19 mouse cellular contexts compared by ENCODE assay signal in the genomic region with DNA sequence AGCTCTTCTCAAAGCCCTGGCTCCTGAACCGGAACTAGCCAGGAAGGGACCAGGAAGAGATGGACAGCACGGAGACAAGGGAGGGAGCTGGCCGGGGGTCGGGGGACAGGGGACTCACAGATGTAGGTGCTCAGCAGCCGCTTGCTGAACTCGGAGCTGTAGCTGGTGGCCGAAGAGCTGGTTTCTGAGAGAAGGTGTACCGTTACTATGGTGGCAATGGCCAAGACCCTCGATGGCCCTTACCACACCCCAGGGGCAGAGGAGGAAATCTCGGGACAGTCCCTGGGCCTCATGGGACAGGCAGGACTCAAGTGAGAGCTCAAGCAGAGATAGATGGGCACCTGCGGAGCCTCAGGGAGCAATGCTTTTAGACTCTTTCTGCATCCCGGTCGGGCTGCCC. TPM values are rescaled to one million over a fixed set of nuclear protein-coding genes. Genes with fewer than 3 reads are reported as not detected.
A peak's percentile ranks its signal among the peaks of the same experiment; 100 is the strongest.
DNase-seq lines count a peak whose midpoint lies in the region; ATAC-seq and TF ChIP-seq lines count a peak whose summit lies in the region.
"Had no signal": no experiment of that assay in that cellular context is flagged by ENCODE, and none has a peak within 500 bp of the region (broad histone marks: within the 10 kb centered on the region; RNA-seq: fewer than 3 reads in every experiment).

No protein-coding gene starts in this region.

- H3K36me3 ChIP-seq in liver, embryonic 11.5 days (ENCODE audit: control insufficient read depth, insufficient read depth, low read length), result peaks cover 8% of the 10 kb centered on the region
- H3K36me3 ChIP-seq in liver, postnatal 0 days (replicated peaks; ENCODE audit: insufficient read depth, low read length), result peaks cover 33% of the 10 kb centered on the region

- H3K9ac ChIP-seq in liver, embryonic 11.5 days (ENCODE audit: low read depth, low read length), result no peak overlapping the region
- no peak overlapping the region for H3K9ac ChIP-seq in liver, postnatal 0 days (replicated peaks)

- peak; percentile 77 for DNase-seq in heart, adult 11 months
- DNase-seq in heart, adult 9 months (ENCODE audit: low spot score in 2 of 2), result no peak
- DNase-seq in liver, embryonic 11.5 days (ENCODE audit: low spot score), result no peak
- no peak for DNase-seq in liver, postnatal 0 days
- DNase-seq: adrenal gland, adult 2 months; adrenal gland, adult 8-10 months; adrenal gland, postnatal 10 days; adrenal gland, postnatal 14 days; adrenal gland, postnatal 25 days; adrenal gland, postnatal 36 days; B cell, adult 2 months; cerebellum, adult 11 months; cerebellum, adult 11-12 months; cerebellum, adult 18-20 months had no signal

- peak overlapping the region; percentile 32; the same call in 1 of the 2 replicates for H3K27ac ChIP-seq in liver, embryonic 11.5 days (ENCODE audit: low read depth, low read length)
- no peak overlapping the region for H3K27ac ChIP-seq in liver, postnatal 0 days (ENCODE audit: low read depth)

- H3K4me3 ChIP-seq in liver, embryonic 11.5 days (ENCODE audit: low read depth, low read length), result no peak overlapping the region
- H3K4me3 ChIP-seq in liver, postnatal 0 days (ENCODE audit: low read depth, low read length), result no peak overlapping the region

- WGBS in liver, embryonic 11.5 days, result 91% methylated on average over 13 of the region's 13 CpGs
- 85% methylated on average over 13 of the region's 13 CpGs for WGBS in liver, postnatal 0 days (ENCODE audit: insufficient replicate concordance)

- no peak for ATAC-seq in liver, embryonic 11.5 days (replicated peaks; ENCODE audit: low FRiP score)
- ATAC-seq in liver, postnatal 0 days, result no peak
- ATAC-seq: activated CD4-positive, CD25-positive, alpha-beta regulatory T cell, adult 4 months; CD4-positive, CD25-positive, alpha-beta regulatory T cell, adult 4 months; Patski had no signal

- no peak for TF ChIP-seq EP300 in liver, postnatal 0 days (IDR thresholded peaks at IDR 0.05; ENCODE audit: low read depth)

- no peaks in the 10 kb centered on the region for H3K27me3 ChIP-seq in liver, embryonic 11.5 days (replicated peaks; ENCODE audit: control insufficient read depth, insufficient read depth, low read length)
- no peaks in the 10 kb centered on the region for H3K27me3 ChIP-seq in liver, postnatal 0 days (ENCODE audit: insufficient read depth, low read length)
- H3K27me3 ChIP-seq: CH12.LX, Patski had no signal

- TF ChIP-seq CTCF in liver, postnatal 0 days (IDR thresholded peaks at IDR 0.05; ENCODE audit: low read depth), result no peak

- H3K9me3 ChIP-seq in liver, embryonic 11.5 days (ENCODE audit: control insufficient read depth, low read length), result no peaks in the 10 kb centered on the region
- H3K9me3 ChIP-seq in liver, postnatal 0 days (ENCODE audit: low read length), result no peaks in the 10 kb centered on the region
- H3K9me3 ChIP-seq: G1E had no signal

- H3K4me1 ChIP-seq in liver, embryonic 11.5 days (replicated peaks; ENCODE audit: control insufficient read depth, insufficient read depth, low read length), result peaks cover 11% of the 10 kb centered on the region
- H3K4me1 ChIP-seq in liver, postnatal 0 days (ENCODE audit: insufficient read depth), result peaks cover 6% of the 10 kb centered on the region; the same call in 1 of the 2 replicates

- no peak overlapping the region for H3K4me2 ChIP-seq in liver, embryonic 11.5 days
- no peak overlapping the region for H3K4me2 ChIP-seq in liver, postnatal 0 days (ENCODE audit: low read depth, low read length)

RNA-seq across cellular contexts. Expression of a gene that starts 11.7 kb away (rescaled TPM):
- polyA plus RNA-seq in liver, embryonic 11.5 days (2014; fragmentation: Nextera tagmentation; extraction: Ambion mirVana), result 0.11 TPM in 1 of 2 replicates, not detected in the other
- not detected in 2 replicates for polyA plus RNA-seq in liver, postnatal 0 days (2015; fragmentation: Nextera tagmentation; extraction: Ambion mirVana)
- polyA plus RNA-seq: activated CD4-positive, CD25-positive, alpha-beta regulatory T cell, adult 4 months; CD4-positive, CD25-positive, alpha-beta regulatory T cell, adult 4 months; G1E had no signal

RNA-seq across cellular contexts. Expression of a gene that starts 14.6 kb away (rescaled TPM):
- polyA plus RNA-seq in liver, embryonic 11.5 days (2014; fragmentation: Nextera tagmentation; extraction: Ambion mirVana), result 47.4 and 51.3 TPM in 2 replicates
- polyA plus RNA-seq in liver, postnatal 0 days (2015; fragmentation: Nextera tagmentation; extraction: Ambion mirVana), result 18.1 and 18.4 TPM in 2 replicates

RNA-seq across cellular contexts. Expression of a gene that starts 18.4 kb away (rescaled TPM):
- 88.4 and 89.4 TPM in 2 replicates for polyA plus RNA-seq in liver, embryonic 11.5 days (2014; fragmentation: Nextera tagmentation; extraction: Ambion mirVana)
- polyA plus RNA-seq in liver, postnatal 0 days (2015; fragmentation: Nextera tagmentation; extraction: Ambion mirVana), result 20.9 and 23.8 TPM in 2 replicates

RNA-seq across cellular contexts. Expression of a gene that starts 42.8 kb away (rescaled TPM):
- 1.2 and 1.3 TPM in 2 replicates for polyA plus RNA-seq in liver, embryonic 11.5 days (2014; fragmentation: Nextera tagmentation; extraction: Ambion mirVana)
- 0.07 and 0.14 TPM in 2 replicates for polyA plus RNA-seq in liver, postnatal 0 days (2015; fragmentation: Nextera tagmentation; extraction: Ambion mirVana)
- polyA plus RNA-seq: activated CD4-positive, CD25-positive, alpha-beta regulatory T cell, adult 4 months; CD4-positive, CD25-positive, alpha-beta regulatory T cell, adult 4 months had no signal

RNA-seq across cellular contexts. Expression of a gene that starts 54.5 kb away (rescaled TPM):
- polyA plus RNA-seq in liver, embryonic 11.5 days (2014; fragmentation: Nextera tagmentation; extraction: Ambion mirVana), result 0.56 TPM in 2 replicates
- 0.06 and 0.07 TPM in 2 replicates for polyA plus RNA-seq in liver, postnatal 0 days (2015; fragmentation: Nextera tagmentation; extraction: Ambion mirVana)
- polyA plus RNA-seq: activated CD4-positive, CD25-positive, alpha-beta regulatory T cell, adult 4 months; CD4-positive, CD25-positive, alpha-beta regulatory T cell, adult 4 months had no signal
